Mouse (Mus musculus): ENCODE measurements around the gene Ptgis.
"Not testable (repeated sequence)": the region's sequence is repeated elsewhere in the genome, so short reads cannot be mapped to it uniquely, and the experiment has no call there.

Ptgis gene

GRCm38 (mm10) chr2:167232132-167233008 is 8.0 kb downstream of the Ptgis start:
- peak; percentile 38 for DNase-seq (ENCODE audit: low spot score)

- no peak for DNase-seq (ENCODE audit: low spot score)
Observed at GRCm38 (mm10) chr2:167230554-167230953, 9.8 kb downstream of the Ptgis start.

GRCm38 (mm10) chr2:167224937-167225336 is 15.5 kb downstream of the Ptgis start:
- no peak for DNase-seq (ENCODE audit: low spot score)

GRCm38 (mm10) chr2:167224194-167224593 is 16.2 kb downstream of the Ptgis start:
- DNase-seq (ENCODE audit: low spot score) = no peak

- peak; percentile 39 for DNase-seq (ENCODE audit: low spot score)
Observed at GRCm38 (mm10) chr2:167222152-167222551, 18.3 kb downstream of the Ptgis start.

- no peak for DNase-seq (ENCODE audit: low spot score)
Observed at GRCm38 (mm10) chr2:167221159-167221845, 19.1 kb downstream of the Ptgis start.

- DNase-seq (ENCODE audit: low spot score) = no peak
Observed at GRCm38 (mm10) chr2:167220736-167221135, 19.7 kb downstream of the Ptgis start.

- peak; percentile 74 for DNase-seq (ENCODE audit: low spot score)
Observed at GRCm38 (mm10) chr2:167219154-167219775, 21.1 kb downstream of the Ptgis start.

- DNase-seq (ENCODE audit: low spot score) = no peak
Observed at GRCm38 (mm10) chr2:167213666-167214065, 26.7 kb downstream of the Ptgis start.

- no peak for DNase-seq (ENCODE audit: low spot score)
Observed at GRCm38 (mm10) chr2:167213076-167213475, 27.3 kb downstream of the Ptgis start.

- no peak for DNase-seq (ENCODE audit: low spot score)
Observed at GRCm38 (mm10) chr2:167212551-167212950, 27.9 kb downstream of the Ptgis start.

- DNase-seq (ENCODE audit: low spot score) = no peak
Observed at GRCm38 (mm10) chr2:167212089-167212488, 28.3 kb downstream of the Ptgis start.

GRCm38 (mm10) chr2:167209900-167210299 is 30.5 kb downstream of the Ptgis start:
- no peak for DNase-seq (ENCODE audit: low spot score)

GRCm38 (mm10) chr2:167208984-167209383 is 31.4 kb downstream of the Ptgis start:
- DNase-seq (ENCODE audit: low spot score) = no peak

- no peak for DNase-seq (ENCODE audit: low spot score)
Observed at GRCm38 (mm10) chr2:167205918-167206629, 34.3 kb downstream of the Ptgis start.

GRCm38 (mm10) chr2:167204686-167205085 is 35.7 kb downstream of the Ptgis start:
- DNase-seq (ENCODE audit: low spot score) = not testable (repeated sequence)

- no peak for DNase-seq (ENCODE audit: low spot score)
Observed at GRCm38 (mm10) chr2:167203505-167204166, 36.8 kb downstream of the Ptgis start.

GRCm38 (mm10) chr2:167201463-167202291 is 38.7 kb downstream of the Ptgis start:
- no peak for DNase-seq (ENCODE audit: low spot score)

- DNase-seq (ENCODE audit: low spot score) = no peak
Observed at GRCm38 (mm10) chr2:167198660-167199427, 41.6 kb downstream of the Ptgis start.

- DNase-seq (ENCODE audit: low spot score) = no peak
Observed at GRCm38 (mm10) chr2:167193361-167193760, 47.0 kb downstream of the Ptgis start.
